ENCODE assay signal across 9 mouse cellular contexts in genomic region chr7:30322865-30323264, GRCm38 (mm10). TPM values are rescaled to one million over a fixed set of nuclear protein-coding genes. Genes with fewer than 3 reads are reported as not detected.
DNase-seq lines count a peak whose midpoint lies in the region; ATAC-seq lines count a peak whose summit lies in the region.
"Had no signal": no experiment of that assay in that cellular context is flagged by ENCODE, and none has a peak within 500 bp of the region (broad histone marks: within the 10 kb centered on the region; RNA-seq: fewer than 3 reads in every experiment).

No protein-coding gene starts in this region.

- H3K9me3 ChIP-seq in heart, embryonic 12.5 days (replicated peaks), result peaks cover 8% of the 10 kb centered on the region; the same call in 1 of the 2 replicates
- H3K9me3 ChIP-seq in forebrain, embryonic 11.5 days (ENCODE audit: control insufficient read depth, low read length), result no peaks in the 10 kb centered on the region; the same call in 1 of the 2 replicates
- H3K9me3 ChIP-seq in liver, embryonic 15.5 days (replicated peaks), result no peaks in the 10 kb centered on the region

- peaks cover 21% of the 10 kb centered on the region for H3K4me1 ChIP-seq in heart, embryonic 12.5 days (replicated peaks)
- H3K4me1 ChIP-seq in forebrain, embryonic 11.5 days (replicated peaks; ENCODE audit: control insufficient read depth, insufficient read depth, low read length), result peaks cover 6% of the 10 kb centered on the region; the same call in 1 of the 2 replicates
- peaks cover 28% of the 10 kb centered on the region for H3K4me1 ChIP-seq in liver, embryonic 15.5 days (replicated peaks)

- peak overlapping the region; percentile 93 for H3K27ac ChIP-seq in heart, embryonic 12.5 days (ENCODE audit: poor library complexity, severe bottlenecking)
- H3K27ac ChIP-seq in forebrain, embryonic 11.5 days (ENCODE audit: low read depth, low read length), result no peak overlapping the region; the same call in 1 of the 2 replicates
- peak overlapping the region; percentile 73 for H3K27ac ChIP-seq in liver, embryonic 15.5 days (replicated peaks)

- peak overlapping the region; percentile 94 for H3K4me3 ChIP-seq in heart, embryonic 12.5 days
- H3K4me3 ChIP-seq in forebrain, embryonic 11.5 days (ENCODE audit: low read depth, low read length), result peak overlapping the region; percentile 82
- H3K4me3 ChIP-seq in liver, embryonic 15.5 days (replicated peaks), result peak overlapping the region; percentile 78

- peak overlapping the region; percentile 83 for H3K4me2 ChIP-seq in heart, embryonic 12.5 days
- H3K4me2 ChIP-seq in forebrain, embryonic 11.5 days (ENCODE audit: low read depth, low read length, severe bottlenecking), result peak overlapping the region; percentile 57
- H3K4me2 ChIP-seq in liver, embryonic 15.5 days, result peak overlapping the region; percentile 96

- H3K36me3 ChIP-seq in heart, embryonic 12.5 days, result no peaks in the 10 kb centered on the region
- no peaks in the 10 kb centered on the region for H3K36me3 ChIP-seq in forebrain, embryonic 11.5 days (ENCODE audit: control insufficient read depth, insufficient read depth, low read length)
- H3K36me3 ChIP-seq in liver, embryonic 15.5 days (replicated peaks), result no peaks in the 10 kb centered on the region

- intact Hi-C loops in heart, postnatal 36 days (cut with DNase I), result no loop called here

- WGBS in heart, embryonic 12.5 days, result 27% methylated on average over 6 of the region's 6 CpGs
- WGBS in forebrain, embryonic 11.5 days, result 38% methylated on average over 6 of the region's 6 CpGs
- 6% methylated on average over 6 of the region's 6 CpGs for WGBS in liver, embryonic 15.5 days (ENCODE audit: insufficient replicate concordance)

- H3K9ac ChIP-seq in heart, embryonic 12.5 days, result peak overlapping the region; percentile 63
- peak overlapping the region; percentile 88 for H3K9ac ChIP-seq in forebrain, embryonic 11.5 days (ENCODE audit: low read length)
- H3K9ac ChIP-seq in liver, embryonic 15.5 days, result peak overlapping the region; percentile 48

- no peaks in the 10 kb centered on the region for H3K27me3 ChIP-seq in heart, embryonic 12.5 days (replicated peaks)
- H3K27me3 ChIP-seq in forebrain, embryonic 11.5 days (ENCODE audit: control insufficient read depth, insufficient read depth, low read length), result no peaks in the 10 kb centered on the region
- H3K27me3 ChIP-seq in liver, embryonic 15.5 days, result 0 out of 2 replicates have a peak, but pooled peaks cover 4% of the 10 kb centered on the region
- H3K27me3 ChIP-seq: Patski had no signal

- no peak for DNase-seq in heart, postnatal 36 days
- peak; percentile 85 for DNase-seq in CD4-positive helper T cell, adult 2 months (ENCODE audit: low read depth, low spot score)
- DNase-seq in forebrain, embryonic 11.5 days (ENCODE audit: low spot score), result no peak
- DNase-seq in urinary bladder, postnatal 10 days (ENCODE audit: low spot score), result no peak
- no peak for DNase-seq in cerebellum, adult 18-20 months
- DNase-seq in spleen, adult 18-20 months, result no peak

- ATAC-seq in heart, embryonic 12.5 days (ENCODE audit: insufficient number of reproducible peaks, low FRiP score), result no peak
- ATAC-seq in forebrain, embryonic 11.5 days (replicated peaks; ENCODE audit: low FRiP score), result no peak
- 0 out of 2 replicates have a peak, but pooled peaks have one; percentile 0 for ATAC-seq in liver, embryonic 15.5 days (ENCODE audit: insufficient read depth)

RNA-seq across cellular contexts. Expression of gene Sdhaf1, which starts 0.8 kb away (rescaled TPM):
- 16.7 and 17.0 TPM in 2 replicates for polyA plus RNA-seq in heart, embryonic 12.5 days (2016; fragmentation: Nextera tagmentation; extraction: Ambion mirVana)
- 10 to 100 TPM; 12.0 to 12.5 TPM for total RNA-seq in heart, postnatal 36 days (2021)
- 21.8 and 23.5 TPM in 2 replicates for polyA plus RNA-seq in forebrain, embryonic 11.5 days (2014; fragmentation: Nextera tagmentation; extraction: Ambion mirVana)
- polyA plus RNA-seq in liver, embryonic 15.5 days (2015; fragmentation: Nextera tagmentation; extraction: Ambion mirVana), result 4.3 and 5.1 TPM in 2 replicates

RNA-seq across cellular contexts. Expression of gene E130208F15Rik, which starts 1.3 kb away (rescaled TPM):
- polyA plus RNA-seq in heart, embryonic 12.5 days (2016; fragmentation: Nextera tagmentation; extraction: Ambion mirVana), result 1.7 and 2.9 TPM in 2 replicates
- under 1 TPM; 0.65 to 0.78 TPM for total RNA-seq in heart, postnatal 36 days (2021)
- not detected in 2 replicates for polyA plus RNA-seq in forebrain, embryonic 11.5 days (2014; fragmentation: Nextera tagmentation; extraction: Ambion mirVana)
- polyA plus RNA-seq in liver, embryonic 15.5 days (2015; fragmentation: Nextera tagmentation; extraction: Ambion mirVana), result 1.4 and 2.0 TPM in 2 replicates

RNA-seq across cellular contexts. Expression of gene Syne4, which starts 8.3 kb away (rescaled TPM):
- 18.4 and 19.5 TPM in 2 replicates for polyA plus RNA-seq in heart, embryonic 12.5 days (2016; fragmentation: Nextera tagmentation; extraction: Ambion mirVana)
- total RNA-seq in heart, postnatal 36 days (2021), result 1 to 10 TPM in 1 of 2 experiments, under 1 TPM in 1; 0.81 to 1.3 TPM
- polyA plus RNA-seq in forebrain, embryonic 11.5 days (2014; fragmentation: Nextera tagmentation; extraction: Ambion mirVana), result 29.2 and 30.2 TPM in 2 replicates
- 15.7 and 20.2 TPM in 2 replicates for polyA plus RNA-seq in liver, embryonic 15.5 days (2015; fragmentation: Nextera tagmentation; extraction: Ambion mirVana)

RNA-seq across cellular contexts. Expression of gene Alkbh6, which starts 14.3 kb away (rescaled TPM):
- polyA plus RNA-seq in heart, embryonic 12.5 days (2016; fragmentation: Nextera tagmentation; extraction: Ambion mirVana), result 56.8 and 59.0 TPM in 2 replicates
- total RNA-seq in heart, postnatal 36 days (2021), result 10 to 100 TPM; 22.0 to 23.0 TPM
- 71.3 and 83.8 TPM in 2 replicates for polyA plus RNA-seq in forebrain, embryonic 11.5 days (2014; fragmentation: Nextera tagmentation; extraction: Ambion mirVana)
- polyA plus RNA-seq in liver, embryonic 15.5 days (2015; fragmentation: Nextera tagmentation; extraction: Ambion mirVana), result 15.9 and 16.5 TPM in 2 replicates

RNA-seq across cellular contexts. Expression of gene Clip3, which starts 31.3 kb away (rescaled TPM):
- polyA plus RNA-seq in heart, embryonic 12.5 days (2016; fragmentation: Nextera tagmentation; extraction: Ambion mirVana), result 17.2 and 20.2 TPM in 2 replicates
- 10 to 100 TPM in 1 of 2 experiments, 1 to 10 TPM in 1; 6.0 to 11.4 TPM for total RNA-seq in heart, postnatal 36 days (2021)
- 98.8 and 110 TPM in 2 replicates for polyA plus RNA-seq in forebrain, embryonic 11.5 days (2014; fragmentation: Nextera tagmentation; extraction: Ambion mirVana)
- polyA plus RNA-seq in liver, embryonic 15.5 days (2015; fragmentation: Nextera tagmentation; extraction: Ambion mirVana), result 0.55 and 0.76 TPM in 2 replicates
